Mouse (Mus musculus) cerebellum, adult 2 months (tissue): ENCODE measurements around the gene Wdtc1. TPM values are rescaled to one million over a fixed set of nuclear protein-coding genes. Genes with fewer than 3 reads are reported as not detected.

ENCODE experiments used
- DNase-seq, 2 experiments: peaks; one replicate each; pipeline ENCODE4 v3.0.0; 2021
- H3K27ac ChIP-seq: fragments of 200-500 bp; 2 replicates; pipeline ENCODE4 v1.5.1; 2012; ENCODE audit warnings: low read length, control low read depth, inconsistent platforms; ENCODE audit not compliant: insufficient read depth
- H3K27me3 ChIP-seq: fragments of 200-500 bp; 2 replicates; pipeline ENCODE4 v1.6.1; 2012; ENCODE audit warnings: inconsistent platforms, mild to moderate bottlenecking, low read length, moderate library complexity; ENCODE audit not compliant: control insufficient read depth, insufficient read depth
- H3K4me1 ChIP-seq: fragments of 200-500 bp; 2 replicates; pipeline ENCODE4 v1.6.1; 2011; ENCODE audit warnings: low read length; ENCODE audit not compliant: control insufficient read depth, insufficient read depth
- H3K4me3 ChIP-seq: fragments of 200-500 bp; replicated peaks from 2 replicates; pipeline ENCODE3; 2011; ENCODE audit warnings: mild to moderate bottlenecking, low read depth, low read length, control low read depth; ENCODE audit not compliant: insufficient read depth
- CTCF ChIP-seq: fragments of 200-500 bp; IDR thresholded peaks from 2 replicates; pipeline ENCODE4 v1.5.1; 2011; ENCODE audit warnings: low read depth, mild to moderate bottlenecking, control low read depth, low read length, moderate library complexity, borderline replicate concordance; ENCODE audit not compliant: insufficient read depth
- POLR2A ChIP-seq: fragments of 200-500 bp; IDR thresholded peaks from 2 replicates; pipeline ENCODE4 v1.6.1; 2011; ENCODE audit warnings: low read length, control low read depth, borderline replicate concordance; ENCODE audit not compliant: insufficient read depth
- WGBS: fragments of 180-500 bp; shearing (Covaris S2); methylation state at CpG from one replicate; pipeline ENCODE4 v1.1.7; 2018; 5-methylcytosine and 5-hydroxymethylcytosine counted together
- polyA plus RNA-seq: library from polyadenylated mRNA; depleted of rRNA; stranded (reverse); fragments of >200 nt; gene quantifications from 2 replicates; pipeline ENCODE4 v1.2.3, GENCODE M21; 2012; rRNA removed

The Wdtc1 gene
- polyA plus RNA-seq, result 46.3 and 46.6 TPM in 2 replicates

GRCm38 (mm10) chr4:133353367-133354365 lies at the start of gene Wdtc1:
Gene Wdtc1, minus strand, starts transcription at chr4:133353481.
- H3K27me3 ChIP-seq, result no peaks in the 10 kb centered on the region
- H3K4me1 ChIP-seq, result no peaks in the 10 kb centered on the region
- no peak for TF ChIP-seq POLR2A
- no peak for TF ChIP-seq CTCF
- no peak for DNase-seq
- no peak within 1 kb of the TSS for H3K27ac ChIP-seq
- 90% methylated on average over 23 of the region's 23 CpGs for WGBS
- H3K4me3 ChIP-seq, result no peak within 1 kb of the TSS

- TF ChIP-seq CTCF, result no peak
- TF ChIP-seq POLR2A, result no peak
- H3K27ac ChIP-seq, result no peak overlapping the region
These were observed 48.7 kb upstream of the Wdtc1 start for GRCm38 (mm10) chr4:133402011-133402410.

GRCm38 (mm10) chr4:133400098-133400497 lies 46.8 kb upstream of the Wdtc1 start:
- no peak for TF ChIP-seq CTCF
- no peak for TF ChIP-seq POLR2A
- H3K4me1 ChIP-seq, result peaks cover 53% of the 10 kb centered on the region
- 0 out of 2 replicates have a peak overlapping the region, but pooled peaks have one; percentile 9 for H3K27ac ChIP-seq
- H3K4me3 ChIP-seq, result no peak overlapping the region
- H3K27me3 ChIP-seq, result no peaks in the 10 kb centered on the region
- DNase-seq, result no peak
- WGBS, result 71% methylated on average over 7 of the region's 7 CpGs

More at GRCm38 (mm10) chr4:133402011-133402410, 48.7 kb upstream of the Wdtc1 start:
- Histone ChIP-seq H3K4me3 (no peak overlapping the region), H3K27me3 (no peaks in the 10 kb centered on the region), H3K4me1 (peaks cover 44% of the 10 kb centered on the region)
- no peak for DNase-seq
- WGBS, result 74% methylated on average over 13 of the region's 13 CpGs

GRCm38 (mm10) chr4:133399509-133399908 lies 46.2 kb upstream of the Wdtc1 start:
- Histone ChIP-seq H3K4me3 (no peak overlapping the region), H3K27me3 (no peaks in the 10 kb centered on the region), H3K4me1 (peaks cover 56% of the 10 kb centered on the region), H3K27ac (peak overlapping the region; percentile 43)
- peak; percentile 9; the same call in 1 of the 2 replicates for TF ChIP-seq POLR2A
- TF ChIP-seq CTCF, result no peak
- WGBS, result 26% methylated on average over 6 of the region's 6 CpGs
- peak; percentile 71 to 89 for DNase-seq

GRCm38 (mm10) chr4:133398619-133399018 lies 45.3 kb upstream of the Wdtc1 start:
- Histone ChIP-seq H3K4me3 (no peak overlapping the region), H3K27ac (peak overlapping the region; percentile 43; the same call in 1 of the 2 replicates), H3K4me1 (peaks cover 57% of the 10 kb centered on the region), H3K27me3 (no peaks in the 10 kb centered on the region)
- no peak for DNase-seq
- no peak for TF ChIP-seq CTCF
- no peak for TF ChIP-seq POLR2A
- WGBS, result 83% methylated on average over 5 of the region's 5 CpGs

GRCm38 (mm10) chr4:133397961-133398360 lies 44.7 kb upstream of the Wdtc1 start:
- WGBS, result 54% methylated on average over 8 of the region's 8 CpGs
- no peak for TF ChIP-seq CTCF
- no peak for TF ChIP-seq POLR2A
- Histone ChIP-seq H3K4me1 (peaks cover 57% of the 10 kb centered on the region), H3K27me3 (no peaks in the 10 kb centered on the region), H3K4me3 (no peak overlapping the region), H3K27ac (peak overlapping the region; percentile 43; the same call in 1 of the 2 replicates)
- no peak for DNase-seq

- 46% methylated on average over 5 of the region's 5 CpGs for WGBS
These were observed 44.0 kb upstream of the Wdtc1 start for GRCm38 (mm10) chr4:133397299-133397698.

GRCm38 (mm10) chr4:133396079-133396478 lies 42.8 kb upstream of the Wdtc1 start:
- H3K27me3 ChIP-seq, result no peaks in the 10 kb centered on the region
- H3K4me1 ChIP-seq, result peaks cover 67% of the 10 kb centered on the region
- H3K4me3 ChIP-seq, result no peak overlapping the region
- 68% methylated on average over 2 of the region's 2 CpGs for WGBS
- H3K27ac ChIP-seq, result 0 out of 2 replicates have a peak overlapping the region, but pooled peaks have one; percentile 29
- DNase-seq, result no peak
- no peak for TF ChIP-seq CTCF
- no peak for TF ChIP-seq POLR2A

More at GRCm38 (mm10) chr4:133397299-133397698, 44.0 kb upstream of the Wdtc1 start:
- no peak for TF ChIP-seq CTCF
- no peak for TF ChIP-seq POLR2A
- no peak overlapping the region for H3K27ac ChIP-seq
- no peaks in the 10 kb centered on the region for H3K27me3 ChIP-seq
- H3K4me3 ChIP-seq, result no peak overlapping the region
- H3K4me1 ChIP-seq, result peaks cover 57% of the 10 kb centered on the region
- no peak for DNase-seq
